Mouse (Mus musculus) E14TG2a.4 (cell line): ENCODE results near the gene Prdx6.

Experiments used
- CTCF ChIP-seq: conservative IDR thresholded peaks from 2 replicates; pipeline ENCODE4 v1.5.1; 2014; ENCODE audit warnings: low read length
- NANOG ChIP-seq: IDR thresholded peaks from 2 replicates; pipeline ENCODE4 v1.6.1; 2014; ENCODE audit warnings: borderline replicate concordance, low read length, mixed read lengths

GRCm38 (mm10) chr1:161279244-161279908 lies 28.4 kb upstream of the Prdx6 start:
- TF ChIP-seq CTCF: no peak
- no peak for TF ChIP-seq NANOG
